Mouse (Mus musculus): ENCODE measurements at regions not wholly inside any gene's neighbourhood (a gene's known extent, or its start where the extent isn't known, plus 50 kb on each side); places are given as distances from the start of the nearest gene placed in this dataset.

GRCm38 (mm10) chr10:126521836-126522815 is 379.0 kb downstream of the Atp23 start:
- H3K27me3 ChIP-seq (replicated peaks): no peaks in the 10 kb centered on the region
- TF ChIP-seq CHD2 (IDR thresholded peaks at IDR 0.05; ENCODE audit: low read length): no peak
- TF ChIP-seq PAX5 (IDR thresholded peaks at IDR 0.05; ENCODE audit: low read length): no peak
- TF ChIP-seq BHLHE40 (IDR thresholded peaks at IDR 0.05; ENCODE audit: low read depth, low read length): no peak
- TF ChIP-seq MYC (IDR thresholded peaks at IDR 0.05; ENCODE audit: low read depth, low read length): no peak
- no peak for TF ChIP-seq ZC3H11A (IDR thresholded peaks at IDR 0.05; ENCODE audit: low read depth, low read length)
- no peak for TF ChIP-seq ELF1 (IDR thresholded peaks at IDR 0.05; ENCODE audit: low read depth, low read length)
- no peaks in the 10 kb centered on the region for H3K36me3 ChIP-seq (replicated peaks in 1 of 2; ENCODE audit: control insufficient read depth in 1 of 2, insufficient read depth in 1 of 2, low read length in 1 of 2)
- H3K4me3 ChIP-seq (replicated peaks in 1 of 3; ENCODE audit: low read depth in 2 of 3, low read length in 2 of 3, poor library complexity in 1 of 3): no peak overlapping the region
- no peaks in the 10 kb centered on the region for H3K4me1 ChIP-seq (ENCODE audit: control insufficient read depth in 1 of 2, insufficient read depth in 2 of 2)
- H3K4me2 ChIP-seq (ENCODE audit: insufficient read depth, low read depth, poor library complexity, severe bottlenecking): no peak overlapping the region
- H3K9ac ChIP-seq (ENCODE audit: insufficient read depth, low read depth): no peak overlapping the region
- DNase-seq (ENCODE audit: extremely low read depth): no peak
- dilution Hi-C loops (cut with MboI; ENCODE audit: extremely low pct_ligation_motif_present, extremely low pct_unique_long_range_greater_than_20kb, low sequenced_read_pairs): no loop called here
- no peaks in the 10 kb centered on the region for H3K79me2 ChIP-seq (replicated peaks; ENCODE audit: control insufficient read depth, extremely low read depth, insufficient read depth, poor library complexity, severe bottlenecking)
- H3K27ac ChIP-seq (ENCODE audit: insufficient read depth, low read depth): no peak overlapping the region
- H3K9me3 ChIP-seq (replicated peaks; ENCODE audit: low read length): no peaks in the 10 kb centered on the region
- in situ Hi-C loops (cut with MboI; ENCODE audit: low pct_ligation_motif_present, low pct_unique_long_range_greater_than_20kb, low sequenced_read_pairs): no loop called here

- dilution Hi-C loops (cut with MboI; ENCODE audit: extremely low pct_ligation_motif_present, extremely low pct_unique_long_range_greater_than_20kb, low sequenced_read_pairs): no loop called here
- Histone ChIP-seq H3K4me3 (replicated peaks in 1 of 3; ENCODE audit: low read depth in 2 of 3, low read length in 2 of 3, poor library complexity in 1 of 3) (no peak overlapping the region), H3K9ac (ENCODE audit: insufficient read depth, low read depth) (no peak overlapping the region), H3K4me1 (ENCODE audit: control insufficient read depth in 1 of 2, insufficient read depth in 2 of 2) (no peaks in the 10 kb centered on the region), H3K27me3 (replicated peaks) (no peaks in the 10 kb centered on the region), H3K36me3 (replicated peaks in 1 of 2; ENCODE audit: control insufficient read depth in 1 of 2, insufficient read depth in 1 of 2, low read length in 1 of 2) (no peaks in the 10 kb centered on the region), H3K27ac (ENCODE audit: insufficient read depth, low read depth) (no peak overlapping the region), H3K9me3 (replicated peaks; ENCODE audit: low read length) (no peaks in the 10 kb centered on the region), H3K79me2 (replicated peaks; ENCODE audit: control insufficient read depth, extremely low read depth, insufficient read depth, poor library complexity, severe bottlenecking) (no peaks in the 10 kb centered on the region), H3K4me2 (ENCODE audit: insufficient read depth, low read depth, poor library complexity, severe bottlenecking) (no peak overlapping the region)
- in situ Hi-C loops (cut with MboI; ENCODE audit: low pct_ligation_motif_present, low pct_unique_long_range_greater_than_20kb, low sequenced_read_pairs): no loop called here
- DNase-seq (ENCODE audit: extremely low read depth): no peak
- TF ChIP-seq TBP (conservative IDR thresholded peaks at IDR 0.05; ENCODE audit: low read depth, low read length) (no peak), MXI1 (IDR thresholded peaks at IDR 0.05; ENCODE audit: low read depth, low read length) (no peak), NELFE (IDR thresholded peaks at IDR 0.05; ENCODE audit: low read depth, low read length) (no peak), POLR2A (IDR thresholded peaks at IDR 0.05; ENCODE audit: low read depth, low read length) (no peak), MAX (IDR thresholded peaks at IDR 0.05; ENCODE audit: low read length) (no peak), PAX5 (IDR thresholded peaks at IDR 0.05; ENCODE audit: low read length) (no peak), RAD21 (IDR thresholded peaks at IDR 0.05; ENCODE audit: low read depth, low read length) (no peak)
Measured at GRCm38 (mm10) chr10:126520973-126521372, 380.2 kb downstream of the Atp23 start.

GRCm38 (mm10) chr10:126513185-126513584 is 388.0 kb downstream of the Atp23 start:
- no peaks in the 10 kb centered on the region for H3K36me3 ChIP-seq (replicated peaks in 1 of 2; ENCODE audit: control insufficient read depth in 1 of 2, insufficient read depth in 1 of 2, low read length in 1 of 2)
- H3K4me3 ChIP-seq (replicated peaks in 1 of 3; ENCODE audit: low read depth in 2 of 3, low read length in 2 of 3, poor library complexity in 1 of 3): no peak overlapping the region
- TF ChIP-seq JUN (IDR thresholded peaks at IDR 0.05; ENCODE audit: insufficient read depth, low read depth, low read length) (no peak), MEF2A (IDR thresholded peaks at IDR 0.05; ENCODE audit: borderline replicate concordance, low read depth, low read length) (no peak), MYC (IDR thresholded peaks at IDR 0.05; ENCODE audit: low read depth, low read length) (no peak), MAZ (IDR thresholded peaks at IDR 0.05; ENCODE audit: low read depth, low read length) (no peak), USF1 (IDR thresholded peaks at IDR 0.05; ENCODE audit: low read depth, low read length) (no peak), USF2 (conservative IDR thresholded peaks at IDR 0.05; ENCODE audit: low read depth, low read length) (no peak), SIN3A (IDR thresholded peaks at IDR 0.05; ENCODE audit: low read length) (no peak)
- no peaks in the 10 kb centered on the region for H3K27me3 ChIP-seq (replicated peaks)
- no peak overlapping the region for H3K4me2 ChIP-seq (ENCODE audit: insufficient read depth, low read depth, poor library complexity, severe bottlenecking)
- H3K9me3 ChIP-seq (replicated peaks; ENCODE audit: low read length): no peaks in the 10 kb centered on the region
- dilution Hi-C loops (cut with MboI; ENCODE audit: extremely low pct_ligation_motif_present, extremely low pct_unique_long_range_greater_than_20kb, low sequenced_read_pairs): no loop called here
- no peaks in the 10 kb centered on the region for H3K79me2 ChIP-seq (replicated peaks; ENCODE audit: control insufficient read depth, extremely low read depth, insufficient read depth, poor library complexity, severe bottlenecking)
- in situ Hi-C loops (cut with MboI; ENCODE audit: low pct_ligation_motif_present, low pct_unique_long_range_greater_than_20kb, low sequenced_read_pairs): no loop called here
- no peak overlapping the region for H3K9ac ChIP-seq (ENCODE audit: insufficient read depth, low read depth)
- DNase-seq (ENCODE audit: extremely low read depth): no peak
- H3K4me1 ChIP-seq (ENCODE audit: control insufficient read depth in 1 of 2, insufficient read depth in 2 of 2): no peaks in the 10 kb centered on the region
- no peak overlapping the region for H3K27ac ChIP-seq (ENCODE audit: insufficient read depth, low read depth)
